Mouse (Mus musculus): ENCODE results near the gene Fermt2. TPM values are rescaled to one million over a fixed set of nuclear protein-coding genes. Genes with fewer than 3 reads are reported as not detected.
"Not testable (repeated sequence)": the region's sequence is repeated elsewhere in the genome, so short reads cannot be mapped to it uniquely, and the experiment has no call there.

Gene Fermt2
- total and polyA plus RNA-seq, 2 experiments from 2014 or later: 31.6 to 76.4 TPM

- Histone ChIP-seq H3K9ac (replicated peaks; ENCODE audit: low read length) (no peak overlapping the region), H3K9me3 (ENCODE audit: low read length) (no peaks in the 10 kb centered on the region), H3K4me3 (ENCODE audit: low read length) (no peak overlapping the region), H3K27me3 (ENCODE audit: insufficient read depth, low read length) (no peaks in the 10 kb centered on the region), H3K4me1 (ENCODE audit: insufficient read depth, low read length) (no peaks in the 10 kb centered on the region), H3K36me3 (ENCODE audit: insufficient read depth, low read length) (no peaks in the 10 kb centered on the region; the same call in 1 of the 2 replicates), H3K4me2 (ENCODE audit: low read depth, low read length) (no peak overlapping the region), H3K27ac (no peak overlapping the region; the same call in 1 of the 2 replicates)
- ATAC-seq (no peak; the same call in 1 of the 2 replicates), DNase-seq (ENCODE audit: low spot score) (no peak)
- TF ChIP-seq CTCF (IDR thresholded peaks at IDR 0.05; ENCODE audit: low read depth): no peak
- 63% methylated on average over 11 of the region's 11 CpGs for WGBS
These were observed 29.9 kb downstream of the Fermt2 start for GRCm38 (mm10) chr14:45500052-45500451.

- WGBS: 92% methylated on average over 3 of the region's 3 CpGs
These were observed 32.8 kb downstream of the Fermt2 start for GRCm38 (mm10) chr14:45497116-45497515.

GRCm38 (mm10) chr14:45495810-45496209 is 34.1 kb downstream of the Fermt2 start:
- not testable (repeated sequence) for H3K27ac ChIP-seq
- WGBS: 95% methylated on average over 14 of the region's 14 CpGs

More at GRCm38 (mm10) chr14:45497116-45497515, 32.8 kb downstream of the Fermt2 start:
- Histone ChIP-seq H3K4me1 (ENCODE audit: insufficient read depth, low read length) (no peaks in the 10 kb centered on the region), H3K4me2 (ENCODE audit: low read depth, low read length) (no peak overlapping the region), H3K27ac (no peak overlapping the region), H3K4me3 (ENCODE audit: low read length) (no peak overlapping the region), H3K9me3 (ENCODE audit: low read length) (no peaks in the 10 kb centered on the region), H3K27me3 (ENCODE audit: insufficient read depth, low read length) (no peaks in the 10 kb centered on the region), H3K9ac (replicated peaks; ENCODE audit: low read length) (no peak overlapping the region), H3K36me3 (ENCODE audit: insufficient read depth, low read length) (no peaks in the 10 kb centered on the region)
- no peak for DNase-seq (ENCODE audit: low spot score)
- TF ChIP-seq CTCF (IDR thresholded peaks at IDR 0.05; ENCODE audit: low read depth): no peak
- no peak for ATAC-seq

GRCm38 (mm10) chr14:45493891-45494290 is 36.0 kb downstream of the Fermt2 start:
- WGBS: 93% methylated on average over 4 of the region's 4 CpGs
- Histone ChIP-seq H3K9ac (replicated peaks; ENCODE audit: low read length) (no peak overlapping the region), H3K4me2 (ENCODE audit: low read depth, low read length) (no peak overlapping the region), H3K27me3 (ENCODE audit: insufficient read depth, low read length) (no peaks in the 10 kb centered on the region), H3K36me3 (ENCODE audit: insufficient read depth, low read length) (no peaks in the 10 kb centered on the region), H3K9me3 (ENCODE audit: low read length) (no peaks in the 10 kb centered on the region), H3K4me1 (ENCODE audit: insufficient read depth, low read length) (no peaks in the 10 kb centered on the region), H3K4me3 (ENCODE audit: low read length) (no peak overlapping the region), H3K27ac (no peak overlapping the region)
- TF ChIP-seq CTCF (IDR thresholded peaks at IDR 0.05; ENCODE audit: low read depth): no peak
- DNase-seq (ENCODE audit: low spot score) (no peak), ATAC-seq (no peak)

More at GRCm38 (mm10) chr14:45495810-45496209, 34.1 kb downstream of the Fermt2 start:
- DNase-seq (ENCODE audit: low spot score); H3K36me3 ChIP-seq (ENCODE audit: insufficient read depth, low read length); H3K27me3 ChIP-seq (ENCODE audit: insufficient read depth, low read length); H3K4me1 ChIP-seq (ENCODE audit: insufficient read depth, low read length); H3K9me3 ChIP-seq (ENCODE audit: low read length); H3K9ac ChIP-seq (replicated peaks; ENCODE audit: low read length); ATAC-seq; H3K4me2 ChIP-seq (ENCODE audit: low read depth, low read length); H3K4me3 ChIP-seq (ENCODE audit: low read length): not testable (repeated sequence)

- Histone ChIP-seq H3K9me3 (ENCODE audit: low read length) (no peaks in the 10 kb centered on the region), H3K36me3 (ENCODE audit: insufficient read depth, low read length) (no peaks in the 10 kb centered on the region), H3K4me3 (ENCODE audit: low read length) (no peak overlapping the region), H3K27me3 (ENCODE audit: insufficient read depth, low read length) (no peaks in the 10 kb centered on the region), H3K4me2 (ENCODE audit: low read depth, low read length) (no peak overlapping the region), H3K27ac (no peak overlapping the region), H3K4me1 (ENCODE audit: insufficient read depth, low read length) (no peaks in the 10 kb centered on the region), H3K9ac (replicated peaks; ENCODE audit: low read length) (no peak overlapping the region)
- TF ChIP-seq CTCF (IDR thresholded peaks at IDR 0.05; ENCODE audit: low read depth): peak; percentile 46
- ATAC-seq: no peak
- 98% methylated on average over 4 of the region's 4 CpGs for WGBS
- DNase-seq (ENCODE audit: low spot score): no peak
These were observed 37.2 kb downstream of the Fermt2 start for GRCm38 (mm10) chr14:45492668-45493067.

GRCm38 (mm10) chr14:45492038-45492437 is 37.9 kb downstream of the Fermt2 start:
- ATAC-seq: no peak
- no peak overlapping the region for H3K4me2 ChIP-seq (ENCODE audit: low read depth, low read length)
- no peak overlapping the region for H3K27ac ChIP-seq
- no peaks in the 10 kb centered on the region for H3K4me1 ChIP-seq (ENCODE audit: insufficient read depth, low read length)
- TF ChIP-seq CTCF (IDR thresholded peaks at IDR 0.05; ENCODE audit: low read depth): no peak
- H3K36me3 ChIP-seq (ENCODE audit: insufficient read depth, low read length): no peaks in the 10 kb centered on the region
- H3K9ac ChIP-seq (replicated peaks; ENCODE audit: low read length): no peak overlapping the region
- no peak overlapping the region for H3K4me3 ChIP-seq (ENCODE audit: low read length)
- WGBS: 86% methylated on average over 4 of the region's 4 CpGs
- no peaks in the 10 kb centered on the region for H3K27me3 ChIP-seq (ENCODE audit: insufficient read depth, low read length)
- DNase-seq (ENCODE audit: low spot score): no peak
- H3K9me3 ChIP-seq (ENCODE audit: low read length): no peaks in the 10 kb centered on the region

GRCm38 (mm10) chr14:45487201-45487600 is 42.7 kb downstream of the Fermt2 start:
- H3K4me2 ChIP-seq (ENCODE audit: low read depth, low read length); H3K9ac ChIP-seq (replicated peaks; ENCODE audit: low read length); ATAC-seq; H3K27me3 ChIP-seq (ENCODE audit: insufficient read depth, low read length); H3K4me1 ChIP-seq (ENCODE audit: insufficient read depth, low read length); H3K27ac ChIP-seq; DNase-seq (ENCODE audit: low spot score); H3K9me3 ChIP-seq (ENCODE audit: low read length); H3K36me3 ChIP-seq (ENCODE audit: insufficient read depth, low read length); H3K4me3 ChIP-seq (ENCODE audit: low read length): not testable (repeated sequence)
- 98% methylated on average over 2 of the region's 2 CpGs for WGBS

- not testable (repeated sequence) for H3K4me1 ChIP-seq (ENCODE audit: insufficient read depth, low read length); DNase-seq (ENCODE audit: low spot score); H3K27ac ChIP-seq; H3K9ac ChIP-seq (replicated peaks; ENCODE audit: low read length); ATAC-seq; H3K4me3 ChIP-seq (ENCODE audit: low read length); H3K9me3 ChIP-seq (ENCODE audit: low read length); H3K4me2 ChIP-seq (ENCODE audit: low read depth, low read length); H3K27me3 ChIP-seq (ENCODE audit: insufficient read depth, low read length)
- 92% methylated on average over 11 of the region's 11 CpGs for WGBS
- H3K36me3 ChIP-seq (ENCODE audit: insufficient read depth, low read length): peaks cover 13% of the 10 kb centered on the region; the same call in 1 of the 2 replicates
These were observed 46.6 kb downstream of the Fermt2 start for GRCm38 (mm10) chr14:45483361-45483760.
